Mouse (Mus musculus) MEL (cell line): Measurements from ENCODE around the gene Tubgcp4.

Experiments
- CTCF ChIP-seq, 3 experiments: IDR thresholded peaks in 2 of 3; conservative IDR thresholded peaks in 1 of 3; 2 replicates each; pipeline ENCODE4 v1.5.1; 2011 to 2012; ENCODE audit warnings: low read length in 3 of 3, low read depth in 2 of 3, mild to moderate bottlenecking in 2 of 3, improper control_type of control experiment in 1 of 3, inconsistent platforms in 1 of 3, mixed read lengths in 1 of 3, moderate library complexity in 1 of 3; ENCODE audit not compliant: control insufficient read depth in 1 of 3, insufficient read depth in 1 of 3, poor library complexity in 1 of 3, severe bottlenecking in 1 of 3
- E2F4 ChIP-seq: IDR thresholded peaks from 2 replicates; pipeline ENCODE4 v1.6.1; 2011; ENCODE audit warnings: low read depth, low read length, improper control_type of control experiment, borderline replicate concordance
- EP300 ChIP-seq, 2 experiments: IDR thresholded peaks; 2 replicates each; pipeline ENCODE4 v1.6.1; 2011; ENCODE audit warnings: improper control_type of control experiment in 2 of 2, low read length in 2 of 2, low read depth in 1 of 2, mild to moderate bottlenecking in 1 of 2
- ETS1 ChIP-seq: IDR thresholded peaks from 2 replicates; pipeline ENCODE4 v1.6.1; 2012; ENCODE audit warnings: low read depth, mild to moderate bottlenecking, inconsistent platforms, low read length, improper control_type of control experiment, moderate library complexity
- GATA1 ChIP-seq: IDR thresholded peaks from 2 replicates; pipeline ENCODE4 v1.6.1; 2011; ENCODE audit warnings: low read depth, low read length, improper control_type of control experiment
- MAX ChIP-seq: IDR thresholded peaks from 2 replicates; pipeline ENCODE4 v1.6.1; 2011; ENCODE audit warnings: low read length, improper control_type of control experiment
- MYC ChIP-seq: IDR thresholded peaks from 2 replicates; pipeline ENCODE4 v1.6.1; 2011; ENCODE audit warnings: low read depth, mild to moderate bottlenecking, low read length, improper control_type of control experiment, moderate library complexity
- POLR2A ChIP-seq, 2 experiments: IDR thresholded peaks; 2 replicates each; pipeline ENCODE4 v1.6.1; 2011 to 2012; ENCODE audit warnings: low read length in 2 of 2, mild to moderate bottlenecking in 2 of 2, control low read depth in 1 of 2, improper control_type of control experiment in 1 of 2, low read depth in 1 of 2, moderate library complexity in 1 of 2; ENCODE audit not compliant: control insufficient read depth in 1 of 2, insufficient read depth in 1 of 2, poor library complexity in 1 of 2

- TF ChIP-seq MAX (no peak), MYC (no peak), GATA1 (no peak), EP300 (IDR thresholded peaks at IDR 0.05; ENCODE audit: low read depth in 1 of 2, low read length in 2 of 2) (no peak), POLR2A (IDR thresholded peaks at IDR 0.05; ENCODE audit: control insufficient read depth in 1 of 2, insufficient read depth in 1 of 2, low read depth in 1 of 2, low read length in 2 of 2, poor library complexity in 1 of 2) (no peak), CTCF (IDR thresholded peaks at IDR 0.05 in 2 of 3, conservative IDR thresholded peaks at IDR 0.05 in 1 of 3; ENCODE audit: control insufficient read depth in 1 of 3, insufficient read depth in 1 of 3, low read depth in 2 of 3, low read length in 3 of 3, poor library complexity in 1 of 3, severe bottlenecking in 1 of 3) (peak; percentile 47 to 56 (median 56)), ETS1 (no peak), E2F4 (no peak)
Measured at GRCm38 (mm10) chr2:121153100-121153499, 17.4 kb upstream of the Tubgcp4 start.
